Mouse (Mus musculus) lung, adult 2 months (tissue): ENCODE data around the gene Tsks. TPM values are rescaled to one million over a fixed set of nuclear protein-coding genes. Genes with fewer than 3 reads are reported as not detected.

Experiments used
- DNase-seq: peaks from one replicate; pipeline ENCODE4 v3.0.0; 2022
- H3K4me1 ChIP-seq: fragments of 200-500 bp; 2 replicates; pipeline ENCODE4 v1.6.1; 2011; ENCODE audit warnings: low read length; ENCODE audit not compliant: control insufficient read depth, insufficient read depth
- H3K4me3 ChIP-seq: fragments of 200-500 bp; replicated peaks from 2 replicates; pipeline ENCODE3; 2011; ENCODE audit warnings: low read depth, mild to moderate bottlenecking, control low read depth, low read length; ENCODE audit errors: extremely low read depth
- CTCF ChIP-seq: fragments of 200-500 bp; IDR thresholded peaks from 2 replicates; pipeline ENCODE4 v1.5.1; 2011; ENCODE audit warnings: mild to moderate bottlenecking, low read length, control low read depth; ENCODE audit not compliant: insufficient read depth
- POLR2A ChIP-seq: fragments of 200-500 bp; IDR thresholded peaks from 2 replicates; pipeline ENCODE4 v1.6.1; 2011; ENCODE audit warnings: low read depth, mild to moderate bottlenecking, control low read depth, low read length, borderline replicate concordance; ENCODE audit errors: extremely low read depth
- WGBS: fragments of 180-500 bp; shearing (Covaris S2); methylation state at CpG from one replicate; pipeline ENCODE4 v1.1.7; 2018; 5-methylcytosine and 5-hydroxymethylcytosine counted together
- polyA plus RNA-seq: library from polyadenylated mRNA; depleted of rRNA; stranded (reverse); fragments of >200 nt; gene quantifications from 2 replicates; pipeline ENCODE4 v1.2.3, GENCODE M21; 2012

Tsks gene
- polyA plus RNA-seq, 1 experiment: not detected

DNA sequence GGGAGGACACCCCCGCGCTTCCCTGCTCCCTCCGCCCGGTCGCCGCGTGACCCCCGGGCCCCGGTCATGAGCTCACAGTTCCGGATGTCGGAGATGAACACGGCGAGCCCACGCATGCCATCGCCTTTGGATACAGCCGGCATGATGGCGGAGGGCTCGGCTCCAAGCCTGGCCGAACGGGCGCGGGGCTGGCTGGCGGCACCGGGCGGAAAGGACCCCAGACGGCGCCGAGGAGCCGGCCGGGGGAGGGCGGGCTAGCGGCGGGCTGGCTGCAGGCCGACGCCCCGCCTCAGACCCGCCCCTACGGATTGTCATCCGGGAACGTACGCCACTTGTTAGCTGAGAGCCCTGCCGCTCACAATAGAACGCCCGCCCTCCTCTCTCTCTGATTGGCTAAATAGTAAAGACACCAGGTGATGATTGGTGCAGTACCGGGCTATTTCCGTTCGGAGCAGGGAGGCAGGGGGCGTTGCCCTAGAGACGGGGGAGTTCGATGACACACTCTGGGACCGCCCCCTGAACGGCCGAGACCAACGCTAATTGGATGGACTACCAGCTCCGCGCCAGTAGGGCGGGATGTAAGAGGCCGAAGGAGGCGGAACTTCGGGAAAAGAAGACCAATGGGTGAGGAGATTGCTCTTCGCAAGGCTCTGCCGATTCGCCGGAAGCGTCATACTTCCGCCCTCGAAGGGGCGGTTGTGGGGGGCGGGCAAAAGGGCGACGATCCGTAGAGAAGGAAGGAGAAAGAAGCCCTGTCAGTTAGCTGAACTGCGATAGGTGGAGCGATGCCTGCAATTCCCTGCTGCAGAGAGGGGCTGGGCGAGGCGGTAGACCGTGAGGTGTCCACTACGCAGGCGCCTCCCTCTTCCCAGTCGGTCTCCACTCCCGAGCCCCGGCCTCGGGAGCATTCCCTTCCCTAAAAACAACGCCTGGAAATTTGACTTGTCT, 13.5 kb upstream of the Tsks start, which contains the start of gene Ap2a1:
Ap2a1 (minus strand) TSS at position 293 of the 948 bp plus-strand sequence.
- under 1% methylated on average over 83 of the region's 84 CpGs for WGBS
- H3K4me1 ChIP-seq: peaks cover 2% of the 10 kb centered on the region; the same call in 1 of the 2 replicates
- peak; percentile 99 for DNase-seq
- TF ChIP-seq CTCF (no peak), POLR2A (peak; percentile 88; the same call in 1 of the 2 replicates)
- H3K4me3 ChIP-seq: peak within 1 kb of the TSS; percentile 86

DNA sequence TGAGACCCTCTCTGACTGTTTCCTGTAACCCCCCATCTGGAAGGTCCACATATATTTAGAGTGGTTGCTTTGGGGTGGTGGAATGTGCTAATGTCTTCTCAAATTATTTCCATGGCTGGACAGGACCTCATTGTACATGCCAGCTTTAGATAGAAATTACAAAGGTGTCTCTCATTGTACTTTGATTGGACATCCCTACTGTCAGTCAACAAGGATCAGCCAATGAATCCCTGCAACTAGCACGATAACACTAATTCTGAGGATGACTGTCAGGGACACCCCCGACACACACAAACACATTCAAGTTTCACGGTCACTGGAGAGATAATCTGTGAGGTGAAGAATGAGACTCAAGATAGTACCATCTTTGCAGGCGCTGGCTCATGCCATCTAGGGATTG, 4.3 kb upstream of the Tsks start:
- WGBS: 86% methylated on average over 4 of the region's 4 CpGs
- no peaks in the 10 kb centered on the region for H3K4me1 ChIP-seq
- TF ChIP-seq CTCF (no peak), POLR2A (no peak)

DNA sequence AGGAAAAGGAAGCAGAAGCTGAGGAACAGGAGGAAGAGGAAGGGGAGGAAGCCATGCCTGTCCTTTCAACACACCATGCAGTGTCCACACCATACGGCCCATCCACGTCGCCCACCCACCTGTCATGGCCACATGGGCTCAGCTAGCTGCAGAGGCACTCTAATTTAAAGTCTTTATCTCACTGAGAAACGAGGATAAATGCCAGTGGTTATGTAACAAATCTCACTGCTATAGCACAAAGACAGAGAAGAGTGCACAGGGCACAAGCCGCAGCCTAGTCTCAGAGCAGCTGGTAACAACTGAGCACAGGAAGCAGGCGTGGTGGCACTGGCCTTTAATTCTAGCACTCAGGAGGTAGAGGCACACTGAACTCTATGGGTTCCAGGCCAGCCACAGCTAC, 6.9 kb downstream of the Tsks start:
- H3K4me3 ChIP-seq: no peak overlapping the region
- peaks cover 3% of the 10 kb centered on the region; the same call in 1 of the 2 replicates for H3K4me1 ChIP-seq
- 52% methylated on average over 6 of the region's 6 CpGs for WGBS
- DNase-seq: no peak
- TF ChIP-seq CTCF: no peak
- TF ChIP-seq POLR2A: no peak

More for the DNA sequence above, 4.3 kb upstream of the Tsks start:
- no peak for DNase-seq
- no peak overlapping the region for H3K4me3 ChIP-seq

DNA sequence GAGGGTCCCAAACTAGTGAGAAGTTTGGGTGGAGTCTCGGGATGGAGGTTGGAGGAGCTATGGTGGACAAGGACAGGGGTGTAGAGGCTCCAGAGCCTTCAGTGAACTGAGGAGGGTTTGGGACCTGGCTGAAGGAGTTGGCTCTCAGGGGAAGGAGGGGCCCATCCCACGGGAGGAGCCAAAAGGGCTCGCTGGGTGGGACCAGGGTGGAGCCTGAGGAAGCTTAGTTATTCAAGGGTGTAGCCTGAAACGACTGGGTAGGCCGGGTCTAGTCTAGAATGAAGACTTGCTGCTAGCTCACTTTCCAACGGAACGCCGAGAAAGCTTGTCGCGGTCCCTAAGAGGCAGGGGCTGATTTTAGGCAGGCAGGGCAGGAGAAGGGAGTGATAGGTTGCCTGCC, 9.0 kb downstream of the Tsks start:
- Histone ChIP-seq H3K4me1 (peaks cover 3% of the 10 kb centered on the region; the same call in 1 of the 2 replicates), H3K4me3 (peak overlapping the region; percentile 65)
- WGBS: 2% methylated on average over 10 of the region's 10 CpGs
- TF ChIP-seq CTCF (no peak), POLR2A (peak; percentile 61; the same call in 1 of the 2 replicates)
- DNase-seq: peak; percentile 77

DNA sequence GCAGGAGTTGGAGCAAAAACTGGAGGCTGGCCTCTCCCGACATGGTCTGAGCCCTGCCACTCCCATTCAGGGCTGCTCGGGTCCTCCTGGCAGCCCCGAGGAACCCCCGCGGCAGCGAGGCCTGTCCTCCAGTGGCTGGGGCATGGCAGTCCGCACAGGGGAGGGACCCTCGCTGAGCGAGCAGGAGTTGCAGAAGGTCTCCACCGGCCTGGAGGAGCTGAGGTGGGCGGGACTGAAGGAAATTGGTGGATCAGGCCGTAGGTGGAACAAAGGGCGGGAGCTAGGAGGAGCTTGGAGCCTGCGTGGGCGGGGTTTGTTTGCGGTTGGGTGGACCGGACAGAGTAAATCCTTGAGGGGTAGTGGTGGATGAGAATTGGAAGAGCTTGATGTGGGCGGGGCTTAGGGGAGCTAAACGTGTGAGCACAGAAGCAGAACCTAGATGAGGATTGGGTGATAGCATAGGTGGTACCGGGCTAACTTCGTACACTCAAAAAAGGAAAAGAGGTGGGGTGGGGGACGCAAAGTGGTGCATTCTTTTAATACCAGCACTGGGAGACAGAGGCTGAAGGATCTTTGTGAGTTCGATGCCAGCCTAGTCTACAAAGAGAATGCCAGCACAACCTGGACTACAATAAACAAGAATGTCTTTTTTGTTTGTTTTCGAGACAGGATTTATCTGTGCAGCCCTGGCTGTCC, 9.8 kb downstream of the Tsks start:
- H3K4me1 ChIP-seq: peaks cover 3% of the 10 kb centered on the region; the same call in 1 of the 2 replicates
- peak overlapping the region; percentile 52 for H3K4me3 ChIP-seq
- WGBS: 5% methylated on average over 24 of the region's 24 CpGs
- TF ChIP-seq CTCF (no peak), POLR2A (peak; percentile 71; the same call in 1 of the 2 replicates)
- peak; percentile 92 for DNase-seq

DNA sequence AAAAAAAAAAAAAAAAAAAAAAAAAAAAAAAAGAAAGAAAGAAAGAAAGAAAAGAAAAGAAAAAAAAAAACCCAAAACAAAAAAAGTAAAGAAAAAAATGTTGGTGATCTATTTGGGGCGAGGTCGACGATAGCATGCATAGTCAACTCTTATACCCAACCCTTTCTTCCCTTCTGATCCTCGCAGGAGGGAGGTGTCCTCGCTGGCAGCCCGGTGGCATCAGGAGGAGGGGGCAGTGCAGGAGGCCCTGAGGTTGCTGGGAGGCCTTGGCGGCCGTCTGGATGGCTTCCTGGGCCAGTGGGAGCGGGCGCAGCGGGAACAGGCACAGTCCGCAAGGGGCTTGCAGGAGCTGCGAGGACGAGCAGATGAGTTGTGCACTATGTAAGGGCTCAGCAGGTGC, 10.6 kb downstream of the Tsks start:
- DNase-seq: no peak
- H3K4me1 ChIP-seq: peaks cover 3% of the 10 kb centered on the region; the same call in 1 of the 2 replicates
- no peak for TF ChIP-seq POLR2A
- TF ChIP-seq CTCF: no peak
- no peak overlapping the region for H3K4me3 ChIP-seq
- 67% methylated on average over 14 of the region's 14 CpGs for WGBS

DNA sequence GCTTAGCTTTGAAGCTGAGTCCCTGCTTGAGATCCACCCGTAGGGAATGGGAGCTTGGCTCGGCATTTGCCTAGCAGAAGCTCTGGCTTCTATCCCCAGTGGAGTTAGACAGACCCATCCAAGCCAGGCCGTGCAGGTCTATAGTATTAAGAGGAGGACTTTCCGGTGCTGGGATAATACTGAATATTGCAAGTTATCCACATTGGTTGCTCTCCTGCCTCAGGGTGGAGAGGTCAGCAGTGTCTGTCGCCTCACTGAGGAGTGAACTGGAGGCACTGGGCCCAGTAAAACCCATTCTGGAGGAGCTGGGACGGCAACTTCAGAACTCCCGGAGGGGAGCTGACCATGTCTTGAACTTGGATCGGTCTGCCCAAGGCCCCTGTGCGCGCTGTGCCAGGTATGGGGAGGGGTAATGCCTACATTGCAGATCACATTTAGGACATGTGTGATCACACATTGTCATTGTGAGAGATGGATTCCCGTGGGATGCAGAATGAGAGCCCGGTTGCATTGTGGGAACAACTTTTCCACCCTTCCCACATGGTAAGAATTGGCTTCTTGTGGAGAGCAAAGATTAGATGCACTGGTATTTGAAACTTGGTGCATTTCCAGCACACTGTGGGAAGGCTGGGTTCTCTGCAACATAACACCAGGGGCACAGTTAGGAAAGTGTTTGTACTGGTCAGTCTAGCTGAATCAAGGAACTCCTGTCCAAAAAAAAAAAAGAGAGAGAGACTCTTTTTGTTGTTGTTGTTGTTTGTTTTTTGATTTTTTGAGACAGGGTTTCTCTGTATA, 11.3 kb downstream of the Tsks start:
- DNase-seq: no peak

DNA sequence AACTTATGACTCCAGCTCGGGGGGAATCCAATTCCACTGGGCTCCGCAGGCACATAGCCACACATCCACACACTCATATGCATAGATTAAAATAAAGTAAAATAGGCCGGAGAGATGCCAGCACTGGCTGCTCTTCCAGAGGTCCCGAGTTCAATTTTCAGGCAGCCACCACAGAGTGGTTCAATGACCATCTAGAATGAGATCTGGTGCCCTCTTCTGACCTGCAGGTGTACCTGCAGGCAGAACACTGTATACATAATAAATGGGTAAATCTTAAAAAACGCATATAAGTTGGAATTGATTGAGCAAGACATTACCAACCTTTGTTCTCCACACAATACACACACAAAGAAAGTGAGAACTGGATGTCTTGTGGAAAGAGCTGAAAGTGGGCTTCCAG, 12.6 kb downstream of the Tsks start:
- peak; percentile 30; the same call in 1 of the 2 replicates for TF ChIP-seq CTCF
- no peak for TF ChIP-seq POLR2A
- H3K4me3 ChIP-seq: no peak overlapping the region

More for the DNA sequence above, 11.3 kb downstream of the Tsks start:
- Histone ChIP-seq H3K4me1 (peaks cover 3% of the 10 kb centered on the region; the same call in 1 of the 2 replicates), H3K4me3 (no peak overlapping the region)
- TF ChIP-seq CTCF (no peak), POLR2A (no peak)
- WGBS: 74% methylated on average over 12 of the region's 12 CpGs

DNA sequence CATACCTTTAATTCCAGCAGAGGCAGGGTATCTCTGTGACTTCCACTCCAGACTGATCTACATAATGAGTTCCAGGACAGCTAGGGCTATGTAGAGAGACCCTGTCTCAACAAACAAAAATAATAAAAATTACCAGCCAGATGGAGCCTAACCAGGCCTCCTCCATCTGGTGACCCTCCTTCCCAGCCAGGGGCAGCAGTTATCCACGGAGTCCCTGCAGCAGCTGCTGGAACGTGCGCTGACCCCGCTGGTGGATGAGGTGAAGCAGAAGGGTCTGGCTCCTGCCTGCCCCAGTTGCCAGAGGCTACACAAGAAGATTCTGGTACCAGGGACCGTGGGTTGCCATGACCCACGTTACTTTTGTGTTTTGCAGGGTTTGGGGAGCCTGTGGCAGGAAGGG, 13.3 kb downstream of the Tsks start:
- 63% methylated on average over 6 of the region's 6 CpGs for WGBS
- Histone ChIP-seq H3K4me3 (no peak overlapping the region), H3K4me1 (peaks cover 3% of the 10 kb centered on the region; the same call in 1 of the 2 replicates)
- no peak for DNase-seq
- TF ChIP-seq CTCF (no peak), POLR2A (no peak)

More for the DNA sequence above, 12.6 kb downstream of the Tsks start:
- whole genome bisulfite sequencing: 34% methylated on average over 5 of the region's 5 CpGs
- H3K4me1 ChIP-seq: peaks cover 3% of the 10 kb centered on the region; the same call in 1 of the 2 replicates
- no peak for DNase-seq
